In the genomic region with DNA sequence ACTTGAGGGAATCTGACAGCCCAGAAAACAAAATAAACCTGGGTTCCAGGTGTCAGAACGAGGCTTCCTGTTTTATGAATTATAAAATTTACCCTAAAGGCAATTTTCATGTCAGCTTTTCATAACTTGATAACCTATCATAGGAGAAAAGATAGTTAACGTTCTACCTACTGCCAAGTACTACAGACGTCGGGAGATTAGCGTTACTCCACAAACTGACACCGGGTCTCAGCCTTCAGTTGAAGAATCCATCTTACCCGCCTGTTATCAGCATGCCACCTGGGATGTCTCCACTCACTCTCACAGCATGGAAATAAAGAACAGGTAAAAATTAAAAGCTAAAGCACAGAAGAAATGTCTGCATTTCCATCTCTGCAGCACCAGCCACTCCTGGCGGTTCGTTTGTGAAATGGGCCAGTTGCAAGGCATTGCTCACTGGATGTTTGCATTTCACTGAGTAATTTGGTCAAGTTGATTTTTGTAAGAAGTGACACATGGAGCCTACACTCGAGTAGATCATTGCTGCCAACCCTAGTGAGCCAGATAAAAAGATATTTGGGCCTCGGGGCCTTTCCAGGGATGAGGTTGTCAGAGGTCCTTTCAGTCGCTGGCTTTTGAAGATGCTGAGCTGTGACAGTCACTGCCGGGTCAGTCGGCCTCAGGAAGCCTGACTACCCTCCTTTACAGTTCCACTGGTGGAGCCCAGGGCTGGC, we compare ENCODE assay signal across 1 mouse cellular context.
TF ChIP-seq lines count a peak whose summit lies in the region.

No protein-coding gene starts in this region.

TF ChIP-seq in MEL, 35 proteins besides CTCF, POLR2A, EP300 and RAD21 (continued from another document):
- TF ChIP-seq USF1 (IDR thresholded peaks at IDR 0.05; ENCODE audit: low read depth, low read length), result no peak
- TF ChIP-seq POLR2AphosphoS5 (IDR thresholded peaks at IDR 0.05; ENCODE audit: borderline replicate concordance, low read depth, low read length), result no peak
- no peak for TF ChIP-seq UBTF (IDR thresholded peaks at IDR 0.05; ENCODE audit: borderline replicate concordance, insufficient read depth, low read depth, low read length)
- TF ChIP-seq GABPA (IDR thresholded peaks at IDR 0.05; ENCODE audit: low read depth, low read length), result no peak
- no peak for TF ChIP-seq NRF1 (IDR thresholded peaks at IDR 0.05; ENCODE audit: insufficient read depth, low read depth, low read length, poor library complexity, severe bottlenecking)
- TF ChIP-seq ZKSCAN1 (IDR thresholded peaks at IDR 0.05; ENCODE audit: low read depth, low read length), result no peak
- no peak for TF ChIP-seq TBP (IDR thresholded peaks at IDR 0.05; ENCODE audit: low read depth, low read length)
- TF ChIP-seq ETS1 (IDR thresholded peaks at IDR 0.05; ENCODE audit: low read depth, low read length), result peak; percentile 53; the same call in 1 of the 2 replicates
- no peak for TF ChIP-seq ELF1 (IDR thresholded peaks at IDR 0.05; ENCODE audit: low read depth, low read length)
- no peak for TF ChIP-seq MYC (IDR thresholded peaks at IDR 0.05; ENCODE audit: low read depth, low read length)
- peak; percentile 54; the same call in 1 of the 2 replicates for TF ChIP-seq MXI1 (IDR thresholded peaks at IDR 0.05; ENCODE audit: low read depth, low read length)
- no peak for TF ChIP-seq HCFC1 (IDR thresholded peaks at IDR 0.05; ENCODE audit: low read depth, low read length)
- TF ChIP-seq MYB (IDR thresholded peaks at IDR 0.05; ENCODE audit: low read depth, low read length), result peak; percentile 85
- TF ChIP-seq SMC3 (IDR thresholded peaks at IDR 0.05; ENCODE audit: low read depth, low read length), result no peak
- TF ChIP-seq RCOR1 (IDR thresholded peaks at IDR 0.05; ENCODE audit: low read depth, low read length), result peak; percentile 8
- peak; percentile 78 for TF ChIP-seq GATA1 (IDR thresholded peaks at IDR 0.05; ENCODE audit: low read depth, low read length)
- 0 out of 2 replicates have a peak, but pooled peaks have one; percentile 17 for TF ChIP-seq TAL1 (IDR thresholded peaks at IDR 0.05; ENCODE audit: low read length)
- TF ChIP-seq TCF12 (IDR thresholded peaks at IDR 0.05; ENCODE audit: low read depth, low read length), result peak; percentile 84
- no peak for TF ChIP-seq BHLHE40 (IDR thresholded peaks at IDR 0.05; ENCODE audit: borderline replicate concordance, low read depth, low read length)
- no peak for TF ChIP-seq NELFE (IDR thresholded peaks at IDR 0.05; ENCODE audit: low read depth, low read length)
- TF ChIP-seq JUND (IDR thresholded peaks at IDR 0.05; ENCODE audit: low read depth, low read length), result no peak
- TF ChIP-seq ZNF384 (IDR thresholded peaks at IDR 0.05; ENCODE audit: low read depth, low read length), result no peak
- TF ChIP-seq CHD2 (IDR thresholded peaks at IDR 0.05; ENCODE audit: low read length), result no peak
- no peak for TF ChIP-seq CHD1 (IDR thresholded peaks at IDR 0.05; ENCODE audit: low read depth, low read length)
- TF ChIP-seq MAFK (IDR thresholded peaks at IDR 0.05; ENCODE audit: borderline replicate concordance, low read depth, low read length), result no peak
- no peak for TF ChIP-seq USF2 (IDR thresholded peaks at IDR 0.05; ENCODE audit: borderline replicate concordance in 1 of 2, insufficient read depth in 1 of 2, low read depth in 1 of 2, low read length in 2 of 2)
- TF ChIP-seq POLR2AphosphoS2 (IDR thresholded peaks at IDR 0.05; ENCODE audit: low read length), result no peak
- no peak for TF ChIP-seq MEF2A (IDR thresholded peaks at IDR 0.05; ENCODE audit: extremely low read depth, insufficient replicate concordance, low read depth, low read length, poor library complexity, severe bottlenecking)
- TF ChIP-seq MAZ (IDR thresholded peaks at IDR 0.05; ENCODE audit: low read depth, low read length), result no peak
- no peak for TF ChIP-seq MAX (IDR thresholded peaks at IDR 0.05; ENCODE audit: low read length)
- peak; percentile 40; the same call in 1 of the 2 replicates for TF ChIP-seq SIN3A (IDR thresholded peaks at IDR 0.05; ENCODE audit: low read length)
- no peak for TF ChIP-seq ZMIZ1 (IDR thresholded peaks at IDR 0.05; ENCODE audit: low read depth, low read length)
- no peak for TF ChIP-seq E2F4 (IDR thresholded peaks at IDR 0.05; ENCODE audit: borderline replicate concordance, low read depth, low read length)
